Mouse (Mus musculus) cerebellum, adult (tissue): Measurements from ENCODE around the gene Slc9a3r2.
A peak's percentile ranks its signal among the peaks of the same experiment; 100 is the strongest.
"Not testable (repeated sequence)": the region's sequence is repeated elsewhere in the genome, so short reads cannot be mapped to it uniquely, and the experiment has no call there.

ENCODE experiments used
- ATAC-seq: cut with Nextera tagmentation; 2 replicates; pipeline ENCODE4 v1.9.2; 2017; ENCODE audit warnings: mild to moderate bottlenecking, moderate library complexity, mixed read lengths; ENCODE audit not compliant: insufficient number of reproducible peaks, low FRiP score, low TSS enrichment

The Slc9a3r2 gene

GRCm38 (mm10) chr17:24669214-24669544 is 19.1 kb upstream of the Slc9a3r2 start:
- not testable (repeated sequence) for ATAC-seq

DNA sequence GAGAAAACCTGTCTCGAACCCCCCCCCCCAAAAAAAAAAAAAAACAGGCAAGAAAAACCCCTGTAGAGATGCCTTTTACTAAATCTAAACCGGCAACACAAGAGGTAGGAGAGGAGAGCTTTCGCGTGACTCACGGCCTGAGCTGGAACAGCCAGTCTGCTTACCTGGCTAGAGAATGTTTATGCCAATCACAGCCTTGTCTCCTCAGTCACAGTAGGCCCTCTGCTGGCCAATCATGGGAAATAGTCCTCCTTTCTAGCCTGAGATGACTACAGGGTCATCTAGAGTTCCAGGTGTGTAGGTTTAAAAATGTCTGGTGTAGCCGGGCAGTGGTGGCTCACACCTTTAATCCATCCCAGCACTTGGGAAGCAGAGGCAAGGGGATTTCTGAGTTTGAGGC is 17.3 kb upstream of the Slc9a3r2 start:
- ATAC-seq = 0 out of 2 replicates have a peak, but pooled peaks have one; percentile 31

DNA sequence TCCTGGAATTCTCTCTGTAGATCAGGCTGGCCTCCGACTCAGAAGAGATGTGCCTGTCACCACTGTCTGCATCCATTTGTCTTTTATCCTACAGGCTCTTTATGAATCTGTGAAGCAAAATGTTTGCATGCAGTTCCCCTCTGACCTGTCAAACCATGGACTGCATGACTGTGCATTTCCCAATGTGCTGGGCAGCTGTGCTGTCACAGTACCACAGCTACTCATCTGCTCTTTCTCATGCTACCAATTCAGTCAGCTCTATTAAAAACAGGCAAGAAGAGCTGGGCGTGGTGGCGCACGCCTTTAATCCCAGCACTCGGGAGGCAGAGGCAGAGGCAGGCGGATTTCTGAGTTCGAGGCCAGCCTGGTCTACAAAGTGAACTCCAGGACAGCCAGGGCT is 16.9 kb upstream of the Slc9a3r2 start:
- ATAC-seq = not testable (repeated sequence)

DNA sequence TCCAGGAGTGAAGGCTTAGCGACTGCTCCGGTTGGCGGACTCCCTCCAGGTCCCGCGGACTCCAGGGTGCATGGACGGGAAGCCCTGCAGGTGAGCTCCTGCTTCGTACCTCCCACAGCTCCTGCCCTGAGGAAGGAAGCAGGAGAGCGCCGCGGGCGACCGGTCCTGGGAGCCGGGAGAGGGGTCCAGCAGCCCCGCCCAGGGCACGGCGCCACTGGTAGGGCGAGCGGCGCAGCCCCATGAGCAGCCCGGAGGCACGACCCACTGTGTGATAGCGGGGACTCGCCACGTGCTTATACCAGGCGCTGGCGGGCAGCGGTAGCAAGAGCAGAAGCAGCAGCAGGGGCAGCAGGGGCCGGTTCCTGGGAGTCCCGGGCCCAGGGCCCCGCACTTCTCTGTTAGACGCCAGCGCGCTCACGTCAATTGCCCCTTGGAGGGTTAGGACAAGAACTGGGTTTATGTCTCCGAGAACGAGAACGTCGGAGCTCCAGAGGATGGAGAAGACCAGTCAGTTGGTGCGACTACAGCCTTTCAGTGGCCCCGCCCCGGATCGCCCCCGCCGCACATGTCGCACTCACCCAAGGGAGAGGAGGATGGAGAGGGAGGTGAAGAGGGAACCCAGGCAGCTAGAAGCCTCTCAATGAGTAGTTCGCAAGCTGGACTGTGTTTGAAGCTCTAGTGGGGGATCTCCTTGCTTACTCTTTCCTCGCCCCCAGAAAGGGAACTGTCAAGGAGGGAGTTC is 8.1 kb upstream of the Slc9a3r2 start, which contains the start of gene Npw:
Npw (minus strand) TSS at position 441 of the 742 bp plus-strand sequence.
- ATAC-seq = no peak

DNA sequence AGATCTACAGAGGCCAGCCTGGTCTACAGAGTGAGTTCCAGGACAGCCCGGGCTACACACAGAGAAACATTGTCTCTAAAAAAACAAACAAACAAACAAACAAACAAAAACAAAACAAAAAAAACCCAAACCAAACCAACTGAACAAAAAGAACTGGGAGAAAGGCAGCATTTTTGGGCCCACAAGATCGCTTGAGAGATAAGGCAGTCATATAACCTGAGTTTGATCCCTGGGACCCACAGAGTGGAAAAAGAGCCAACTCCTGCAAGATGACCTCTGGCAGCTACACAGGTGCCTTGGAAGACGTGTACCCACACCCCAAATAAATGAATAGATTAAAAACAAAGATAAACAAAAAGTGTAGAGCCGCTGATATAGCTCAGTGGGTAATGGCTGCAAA is 4.8 kb upstream of the Slc9a3r2 start:
- no peak for ATAC-seq

GRCm38 (mm10) chr17:24653967-24654710 is 4.0 kb upstream of the Slc9a3r2 start:
- no peak for ATAC-seq

GRCm38 (mm10) chr17:24651835-24652234 is 1.7 kb upstream of the Slc9a3r2 start:
- no peak for ATAC-seq

DNA sequence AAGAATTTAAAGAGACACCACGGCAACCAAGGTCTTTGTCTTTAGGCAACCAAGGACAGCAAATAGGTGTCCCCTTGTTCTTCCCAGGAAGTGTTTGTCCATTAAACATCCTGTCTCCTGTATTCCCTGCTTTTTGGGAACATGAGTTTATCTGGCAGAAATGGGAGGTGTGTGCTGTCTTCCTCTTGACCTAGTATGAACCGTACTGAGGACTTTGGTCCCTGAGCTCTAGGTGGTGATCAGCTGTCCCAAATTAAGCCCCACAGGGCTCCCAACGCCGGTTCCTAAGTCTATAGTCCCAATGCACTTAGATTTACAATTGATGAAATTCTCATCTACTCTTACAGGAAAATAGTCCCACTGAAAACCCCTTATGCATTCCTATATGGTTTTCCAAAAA is 639 bp upstream of the Slc9a3r2 start:
- no peak for ATAC-seq

- peak; percentile 55; the same call in 1 of the 2 replicates for ATAC-seq
These were observed 502 bp downstream of the Slc9a3r2 start for GRCm38 (mm10) chr17:24649581-24650069.

DNA sequence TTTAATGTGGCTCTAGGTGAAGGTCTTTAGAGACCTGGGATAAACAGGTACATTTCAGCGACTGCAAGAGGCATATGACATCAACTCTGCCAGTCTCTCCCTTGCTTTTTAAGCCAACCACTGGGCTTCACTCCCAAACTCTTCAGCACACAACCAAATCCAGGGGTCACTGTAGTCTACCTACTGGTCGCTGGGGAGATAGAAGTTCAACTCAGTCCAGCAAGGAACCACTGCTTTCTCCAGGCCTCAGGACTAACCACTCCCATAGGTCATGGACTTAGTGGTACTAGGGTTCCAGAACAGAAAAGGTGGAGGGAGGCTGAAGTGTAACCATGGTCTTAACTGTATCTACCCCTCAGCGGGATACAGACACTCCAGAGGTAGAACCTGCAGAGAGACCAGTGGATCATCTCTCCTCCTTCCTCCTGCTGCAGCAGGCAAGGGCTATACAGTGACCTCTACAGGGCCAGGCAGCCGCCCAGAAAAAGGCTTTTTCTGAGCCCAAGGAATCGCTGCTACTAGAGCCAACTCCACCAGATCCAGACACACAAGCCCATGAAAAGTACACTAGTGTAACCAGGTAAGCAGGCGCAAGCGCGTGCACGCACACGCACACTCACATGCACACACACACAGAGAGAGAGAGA is 1.3 kb downstream of the Slc9a3r2 start:
- no peak for ATAC-seq

DNA sequence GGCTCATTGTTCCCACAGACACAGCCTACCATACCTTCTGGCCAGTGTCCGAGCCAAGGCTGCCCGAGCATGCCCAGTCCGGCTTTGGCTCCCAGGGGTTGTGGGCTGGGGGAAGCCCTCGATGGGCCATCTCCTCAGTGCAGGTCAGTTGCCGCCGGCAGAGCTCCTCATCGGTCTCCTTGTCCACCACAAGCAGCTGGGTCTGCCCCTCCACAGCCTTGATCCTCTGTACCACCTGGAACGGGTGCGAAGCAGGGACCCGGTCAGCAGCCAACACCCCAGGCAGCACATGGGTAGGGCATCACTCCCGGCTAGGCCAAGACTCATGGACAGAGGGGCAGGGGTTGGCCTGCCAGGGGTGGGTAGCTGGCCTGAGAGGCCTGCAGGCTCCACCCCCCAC is 2.6 kb downstream of the Slc9a3r2 start:
- ATAC-seq = no peak

GRCm38 (mm10) chr17:24646381-24646780 is 3.7 kb downstream of the Slc9a3r2 start:
- no peak for ATAC-seq

- ATAC-seq = no peak
These were observed 4.2 kb downstream of the Slc9a3r2 start for GRCm38 (mm10) chr17:24645916-24646315.

DNA sequence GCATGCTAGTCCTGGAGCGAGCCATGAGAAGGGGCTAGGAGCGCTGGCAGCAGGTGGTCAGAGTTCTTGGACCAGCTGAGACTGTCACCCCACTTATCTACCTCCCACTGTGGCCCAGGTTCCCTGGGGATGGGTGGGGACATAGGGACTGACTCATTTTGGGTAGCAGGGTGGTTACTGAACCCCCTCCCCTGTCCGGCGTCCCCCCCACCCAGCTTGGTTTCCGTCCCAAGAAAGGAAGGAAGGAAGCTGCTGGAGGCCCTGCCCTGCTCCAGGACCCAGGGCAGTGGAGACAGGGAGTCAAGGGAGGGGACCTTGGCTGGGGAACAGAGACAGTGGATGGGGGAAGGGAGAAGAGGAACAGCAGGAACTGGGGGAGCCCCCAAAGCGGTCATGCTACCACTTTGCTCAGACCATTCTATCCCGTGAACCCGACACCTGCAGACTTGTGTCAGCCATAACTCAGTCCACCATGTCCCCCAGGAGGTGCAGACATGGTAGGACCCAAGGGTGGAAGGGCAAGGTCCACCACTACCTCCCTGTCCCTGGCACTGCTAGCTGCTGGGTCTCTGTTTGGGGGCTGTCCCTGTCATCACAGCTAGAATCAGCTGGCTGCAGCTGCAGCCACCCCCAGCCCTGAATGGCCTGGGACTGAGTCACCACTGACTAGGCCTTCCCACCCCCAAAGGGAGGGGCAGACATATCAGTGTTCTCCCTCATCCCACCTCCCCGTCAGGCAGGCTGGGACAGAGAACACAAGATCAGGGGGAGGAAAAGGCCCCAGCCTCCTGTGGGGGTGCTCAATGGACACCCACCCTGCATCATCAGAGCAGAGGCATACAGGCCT is 5.0 kb downstream of the Slc9a3r2 start:
- ATAC-seq = no peak

DNA sequence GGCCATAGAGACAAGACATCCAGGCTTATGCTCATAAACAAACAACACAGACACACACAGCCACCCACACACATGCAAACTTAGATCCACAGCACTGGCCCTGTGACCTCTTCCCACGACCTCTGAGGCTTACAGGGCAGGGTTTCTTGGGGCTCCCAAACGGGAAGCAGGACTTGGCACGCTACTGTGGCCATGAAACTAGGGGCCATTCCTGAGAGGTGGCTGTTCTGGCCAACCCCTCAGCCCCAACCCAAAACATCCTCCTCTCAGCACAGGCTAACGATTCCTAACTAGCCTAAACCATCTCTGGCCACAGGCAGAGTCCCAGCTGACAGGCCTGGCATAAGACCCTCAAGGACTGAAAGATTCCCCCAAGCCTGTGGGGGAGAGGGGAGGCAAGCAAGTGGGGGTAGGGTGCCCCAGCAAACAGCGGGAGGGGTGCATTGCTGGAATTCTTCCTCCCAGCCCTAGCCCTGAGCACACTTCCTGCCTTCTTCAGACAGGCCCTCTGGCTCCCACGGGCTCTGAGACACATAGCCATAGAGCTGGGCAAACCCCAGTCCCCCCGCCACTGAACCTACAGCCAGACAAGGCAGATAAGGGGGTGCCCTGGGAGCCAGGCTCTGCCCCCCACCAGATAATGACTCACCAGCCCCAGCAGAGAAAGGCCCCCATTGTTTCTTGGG is 6.0 kb downstream of the Slc9a3r2 start:
- no peak for ATAC-seq

DNA sequence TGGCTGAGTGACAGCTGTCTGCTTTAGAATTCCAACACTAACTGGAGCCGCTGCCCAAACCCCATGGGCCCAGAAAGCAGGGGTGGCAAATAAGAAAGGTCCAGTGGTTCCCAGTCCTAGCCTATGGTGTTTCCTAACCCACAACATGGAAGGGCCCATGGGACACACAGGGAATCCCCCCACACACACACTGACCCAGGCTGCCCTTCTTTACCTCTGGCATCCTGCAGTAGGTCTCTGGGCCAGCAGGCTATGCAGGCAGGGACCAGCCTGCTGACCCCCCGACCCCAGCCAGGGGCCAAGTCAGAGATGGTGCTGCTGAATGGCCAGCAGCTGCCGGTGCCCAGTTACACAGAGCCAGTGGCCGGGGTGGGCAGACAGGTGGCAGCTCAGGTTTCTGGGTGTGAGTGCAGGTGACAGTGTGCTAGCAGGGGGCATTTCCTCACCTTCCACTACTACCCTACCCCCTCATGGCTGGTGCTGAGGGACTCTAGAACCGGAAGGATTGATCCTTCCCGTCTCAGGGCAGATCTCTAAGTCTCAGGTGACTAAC is 7.3 kb downstream of the Slc9a3r2 start:
- no peak for ATAC-seq

DNA sequence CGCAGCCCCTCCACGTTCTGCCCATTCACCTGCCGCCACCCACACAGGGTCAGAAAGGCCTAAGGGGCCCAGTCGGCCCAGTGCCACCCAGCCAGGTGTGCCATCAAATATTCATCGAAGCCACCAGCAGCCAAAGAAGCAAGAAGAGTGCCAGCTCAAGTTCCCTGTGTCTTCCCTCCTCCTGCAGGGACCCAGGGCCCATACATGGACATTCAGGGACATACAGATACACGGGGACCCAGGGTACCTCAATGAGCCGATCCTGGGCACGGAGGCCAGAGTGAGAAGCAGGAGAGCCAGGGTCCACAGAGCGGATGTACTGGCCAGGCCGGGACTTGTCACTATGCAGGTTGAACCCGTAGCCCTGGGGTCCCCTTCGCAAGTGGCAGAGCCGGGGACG is 8.2 kb downstream of the Slc9a3r2 start:
- ATAC-seq = no peak

DNA sequence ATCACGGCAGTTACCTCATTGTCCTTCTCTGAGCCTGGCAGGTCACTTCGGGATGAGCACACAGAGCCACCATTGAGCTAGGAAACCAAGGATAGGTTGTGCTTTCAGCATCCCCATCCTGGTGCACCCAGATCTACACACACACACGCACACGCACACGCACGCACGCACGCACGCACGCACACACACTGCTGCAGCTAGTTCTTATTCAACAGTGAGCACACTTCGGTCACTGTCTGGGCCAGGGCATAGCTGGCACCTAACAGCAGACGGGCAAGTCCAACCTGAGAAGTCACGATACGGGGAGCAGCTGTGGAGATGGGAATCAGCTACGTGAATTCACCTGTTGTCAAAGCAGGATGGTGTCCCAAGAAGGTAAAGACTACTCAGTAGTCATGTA is 9.5 kb downstream of the Slc9a3r2 start:
- ATAC-seq = no peak

GRCm38 (mm10) chr17:24640119-24640518 is 10.0 kb downstream of the Slc9a3r2 start:
- ATAC-seq = no peak
